Mouse (Mus musculus): ENCODE results near the gene Scn1a. TPM values are rescaled to one million over a fixed set of nuclear protein-coding genes. Genes with fewer than 3 reads are reported as not detected.

Scn1a gene
- 10 to 100 TPM; 57.0 to 60.6 TPM for total RNA-seq (2021)

GRCm38 (mm10) chr2:66440711-66441110 is at the start of gene Scn1a:
Scn1a (minus strand) TSS chr2:66440840.
- no peak for DNase-seq (ENCODE audit: extremely low spot score in 1 of 2, low spot score in 1 of 2)

DNA sequence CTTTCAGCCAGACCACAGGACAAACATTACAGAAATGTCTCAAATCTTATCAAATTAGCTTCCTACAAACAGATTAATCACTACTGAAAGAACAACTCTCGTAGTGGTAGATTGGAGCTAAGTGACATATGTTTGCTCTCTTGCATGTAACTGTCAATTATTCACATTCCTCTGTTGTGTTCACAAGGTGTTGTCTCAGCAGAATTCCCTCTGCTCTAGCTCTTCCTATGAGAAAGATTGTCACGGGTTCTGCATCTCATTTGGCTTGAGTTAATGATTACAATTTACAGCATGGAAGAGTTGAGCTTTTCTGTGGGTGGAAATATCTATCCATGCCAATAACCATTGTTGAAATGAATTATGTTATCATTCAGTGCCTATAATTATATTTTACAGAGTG is 37.8 kb upstream of the Scn1a start:
- no peak for DNase-seq (ENCODE audit: extremely low spot score in 1 of 2, low spot score in 1 of 2)

- DNase-seq (ENCODE audit: extremely low spot score in 1 of 2, low spot score in 1 of 2) = peak in 1 of 2 experiments; percentile 17
These were observed 32.7 kb upstream of the Scn1a start for GRCm38 (mm10) chr2:66473181-66473822.

- DNase-seq (ENCODE audit: extremely low spot score in 1 of 2, low spot score in 1 of 2) = no peak
These were observed 24.8 kb upstream of the Scn1a start for GRCm38 (mm10) chr2:66465484-66465883.

DNA sequence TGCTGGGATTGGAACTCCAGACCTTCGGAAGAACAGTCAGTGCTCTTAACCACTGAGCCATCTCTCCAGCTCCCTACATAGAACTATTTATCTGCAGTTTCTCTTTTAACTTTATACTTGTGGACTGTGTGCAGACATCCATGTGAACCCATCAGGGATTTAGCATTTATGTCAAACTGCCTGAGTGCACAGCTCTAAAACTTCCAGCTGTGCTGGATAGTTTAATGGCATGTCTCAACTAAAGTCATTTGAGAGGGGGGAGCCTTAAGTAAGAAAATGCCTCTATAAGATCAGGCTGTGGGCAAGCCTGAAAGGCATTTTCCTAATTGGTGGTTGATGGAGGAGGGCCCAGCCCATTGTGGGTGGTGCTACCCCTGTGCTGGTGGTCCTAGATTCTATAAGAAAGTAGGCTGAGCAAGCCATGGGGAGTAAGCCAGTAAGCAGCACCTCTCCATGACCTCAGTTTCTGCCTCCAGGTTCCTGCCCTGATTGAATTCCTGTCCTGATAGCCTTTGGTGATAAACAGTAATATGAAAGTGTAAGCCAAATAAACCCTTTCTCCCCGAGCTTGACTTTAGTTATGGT is 24.3 kb upstream of the Scn1a start:
- no peak for DNase-seq (ENCODE audit: extremely low spot score in 1 of 2, low spot score in 1 of 2)

GRCm38 (mm10) chr2:66463916-66464315 is 23.3 kb upstream of the Scn1a start:
- DNase-seq (ENCODE audit: extremely low spot score in 1 of 2, low spot score in 1 of 2) = no peak

DNA sequence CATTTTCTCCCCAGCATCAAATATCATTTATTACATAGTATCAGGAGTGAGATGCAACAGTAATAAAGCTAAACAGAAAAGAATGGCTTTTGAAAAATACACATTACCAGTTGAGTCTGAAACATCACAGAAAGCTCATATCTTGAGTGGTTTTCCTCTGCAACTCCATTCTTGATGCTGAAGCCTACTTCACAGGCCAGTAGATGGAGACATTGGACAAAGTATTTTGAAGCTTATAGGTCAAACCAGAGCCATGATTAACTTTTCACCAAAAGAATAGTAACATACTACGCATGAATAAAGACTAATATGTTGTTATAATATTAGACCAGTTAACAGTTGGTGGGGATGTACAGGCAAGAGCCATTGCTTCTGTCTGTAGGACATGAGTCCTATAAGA is 21.8 kb upstream of the Scn1a start:
- DNase-seq (ENCODE audit: extremely low spot score in 1 of 2, low spot score in 1 of 2) = no peak

DNA sequence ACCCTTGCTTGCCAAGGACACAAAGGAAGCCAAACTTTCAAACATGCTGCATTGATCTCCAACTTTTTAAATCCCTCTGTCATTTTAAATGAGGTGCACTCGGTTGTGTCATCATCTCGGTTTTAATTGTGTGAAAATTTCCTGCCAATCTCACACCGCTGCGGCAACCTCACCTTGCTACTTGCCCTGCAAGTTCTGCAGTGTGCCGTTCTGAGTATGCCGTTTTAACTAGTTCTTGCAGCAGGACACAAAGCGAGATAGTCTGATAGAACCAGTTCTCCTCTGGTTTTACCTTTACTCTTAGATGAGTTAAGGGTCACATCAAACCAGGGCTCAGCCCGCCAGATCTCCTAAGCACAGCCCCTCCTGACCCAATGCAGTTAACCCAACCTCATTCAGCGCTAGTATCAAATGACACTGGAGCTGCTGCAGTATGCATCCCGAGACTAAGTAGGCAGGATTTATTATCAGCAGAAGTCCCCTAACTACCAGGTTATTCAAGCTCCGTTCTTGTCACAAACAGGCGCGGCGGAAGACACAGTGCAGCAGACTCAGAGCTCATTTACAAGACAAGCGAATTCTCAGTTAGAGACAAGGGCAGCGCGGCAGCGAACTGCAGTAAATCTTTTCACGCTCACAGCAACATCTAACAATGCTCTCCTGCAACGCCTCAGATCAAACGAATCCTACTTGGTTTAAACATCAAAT is 722 bp downstream of the Scn1a start:
- peak in 1 of 2 experiments; percentile 16 for DNase-seq (ENCODE audit: extremely low spot score in 1 of 2, low spot score in 1 of 2)

- DNase-seq (ENCODE audit: extremely low spot score in 1 of 2, low spot score in 1 of 2) = no peak
These were observed 4.4 kb downstream of the Scn1a start for GRCm38 (mm10) chr2:66436286-66436685.

- peak; percentile 36 to 37 for DNase-seq (ENCODE audit: extremely low spot score in 1 of 2, low spot score in 1 of 2)
These were observed 30.8 kb downstream of the Scn1a start for GRCm38 (mm10) chr2:66409740-66410290.

GRCm38 (mm10) chr2:66408899-66409739 is 31.5 kb downstream of the Scn1a start:
- DNase-seq (ENCODE audit: extremely low spot score in 1 of 2, low spot score in 1 of 2) = peak; percentile 33 to 41

DNA sequence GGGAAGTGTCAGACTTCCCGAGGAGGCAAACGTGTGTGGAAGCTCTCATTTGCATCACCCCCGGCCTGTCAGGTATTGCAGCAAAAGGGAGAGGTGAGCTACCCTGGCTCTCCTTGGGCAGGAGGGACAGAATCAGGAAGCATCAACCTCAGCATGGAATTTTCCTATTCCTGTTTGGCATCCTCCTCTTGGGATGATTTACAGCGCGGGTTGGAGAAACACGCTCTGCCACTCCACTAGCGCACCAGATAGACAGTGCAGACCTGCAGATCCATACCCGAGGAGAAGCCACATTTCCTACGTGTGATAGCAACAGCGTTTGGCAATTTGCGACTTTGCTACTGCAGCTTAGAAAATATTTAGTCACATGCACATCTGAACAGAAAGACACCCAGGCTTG is 32.2 kb downstream of the Scn1a start:
- peak in 1 of 2 experiments; percentile 14 for DNase-seq (ENCODE audit: extremely low spot score in 1 of 2, low spot score in 1 of 2)

GRCm38 (mm10) chr2:66392586-66392985 is 48.1 kb downstream of the Scn1a start:
- DNase-seq (ENCODE audit: extremely low spot score in 1 of 2, low spot score in 1 of 2) = no peak

GRCm38 (mm10) chr2:66367957-66368356 is 72.7 kb downstream of the Scn1a start:
- no peak for DNase-seq (ENCODE audit: extremely low spot score in 1 of 2, low spot score in 1 of 2)

DNA sequence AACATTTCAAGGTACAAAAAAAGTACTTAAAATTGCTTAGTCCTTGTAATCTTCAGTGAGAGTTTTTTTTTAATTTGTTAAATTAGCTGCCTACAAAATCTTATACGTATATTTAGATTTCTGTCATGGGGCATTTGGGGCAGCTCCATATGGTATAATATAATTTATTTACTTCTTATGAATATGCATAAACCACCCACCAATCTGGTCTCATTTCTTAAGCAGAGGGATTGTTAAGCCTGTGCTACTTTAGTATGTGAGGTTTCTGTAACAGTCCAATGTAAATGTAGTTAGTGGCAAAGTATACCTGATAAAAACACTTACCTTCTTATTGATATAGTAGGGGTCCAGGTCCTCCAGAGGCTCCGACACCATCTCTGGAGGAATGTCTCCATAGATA is 90.0 kb downstream of the Scn1a start:
- no peak for DNase-seq (ENCODE audit: extremely low spot score in 1 of 2, low spot score in 1 of 2)

DNA sequence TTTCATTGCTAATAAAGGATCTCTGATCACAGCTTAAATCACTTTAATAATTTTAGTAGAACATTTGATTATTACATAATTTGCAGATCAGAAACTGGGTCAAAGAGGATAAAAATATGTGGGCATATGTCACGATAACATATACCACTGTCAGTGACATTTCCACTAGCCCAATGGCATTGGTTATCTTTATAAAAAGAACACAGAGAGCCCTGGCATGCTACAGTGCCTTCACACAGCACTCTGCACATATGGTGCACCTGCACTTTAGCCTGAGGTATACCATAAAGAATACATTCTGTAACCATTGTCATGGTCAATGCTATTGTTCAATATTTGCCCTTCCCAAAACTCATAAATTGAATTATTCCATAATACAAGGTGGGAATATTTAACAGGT is 94.0 kb downstream of the Scn1a start:
- DNase-seq (ENCODE audit: extremely low spot score in 1 of 2, low spot score in 1 of 2) = no peak

DNA sequence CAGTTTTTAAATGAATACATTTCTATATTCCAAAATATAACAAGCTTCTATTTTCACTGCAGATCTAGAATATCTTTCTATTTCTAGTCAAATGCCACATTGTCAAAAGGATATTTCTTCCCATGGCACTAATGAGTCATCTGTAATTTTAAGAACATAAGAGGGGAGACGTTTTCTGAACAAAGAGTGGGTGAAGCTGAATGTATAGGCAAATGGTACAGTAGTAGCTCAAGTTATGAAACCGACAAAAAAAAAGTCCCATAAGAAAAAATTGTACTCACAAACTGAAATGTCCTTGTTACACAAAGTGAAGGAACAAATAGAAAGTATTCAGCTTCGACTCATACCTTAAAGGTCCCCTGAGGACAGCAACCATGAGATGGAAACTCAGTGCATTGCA is 94.5 kb downstream of the Scn1a start:
- no peak for DNase-seq (ENCODE audit: extremely low spot score in 1 of 2, low spot score in 1 of 2)

DNA sequence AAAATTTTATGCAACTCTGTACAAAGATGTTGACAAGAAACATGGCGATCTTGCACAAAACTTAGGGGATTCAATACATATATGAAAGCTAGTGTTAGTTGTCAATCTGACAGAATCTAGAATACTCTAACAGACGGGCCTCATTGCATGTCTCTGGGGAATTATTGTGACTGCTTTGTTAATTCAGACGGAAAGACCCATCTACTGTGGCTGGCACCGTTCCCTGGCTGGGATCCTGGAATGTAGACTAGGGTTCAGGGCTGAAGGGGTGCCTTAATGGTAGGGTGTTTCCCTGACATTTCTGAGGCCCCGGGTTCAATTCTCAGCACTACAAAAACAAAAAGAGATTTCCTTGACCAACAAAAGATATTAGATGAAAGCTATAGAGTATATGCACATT is 103.2 kb downstream of the Scn1a start:
- DNase-seq (ENCODE audit: extremely low spot score in 1 of 2, low spot score in 1 of 2) = no peak

DNA sequence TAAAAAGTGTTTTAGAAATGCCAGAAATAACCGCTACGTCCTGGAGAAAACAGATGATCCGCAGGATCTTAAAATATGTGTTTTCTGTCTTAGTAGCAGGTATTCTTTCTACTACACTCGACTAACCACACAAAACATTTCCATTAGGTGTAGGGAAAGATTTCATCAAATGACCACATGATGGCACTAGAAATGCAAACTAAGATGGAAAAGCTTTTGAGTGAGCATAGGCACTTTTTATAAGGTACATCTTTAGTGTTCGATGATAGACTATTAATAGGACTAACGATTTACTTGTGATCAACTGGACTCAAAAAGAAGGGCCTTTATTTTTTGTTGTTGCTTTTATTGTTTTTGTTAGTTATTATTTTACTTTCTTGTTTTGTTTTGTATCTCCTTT is 104.2 kb downstream of the Scn1a start:
- DNase-seq (ENCODE audit: extremely low spot score in 1 of 2, low spot score in 1 of 2) = no peak

DNA sequence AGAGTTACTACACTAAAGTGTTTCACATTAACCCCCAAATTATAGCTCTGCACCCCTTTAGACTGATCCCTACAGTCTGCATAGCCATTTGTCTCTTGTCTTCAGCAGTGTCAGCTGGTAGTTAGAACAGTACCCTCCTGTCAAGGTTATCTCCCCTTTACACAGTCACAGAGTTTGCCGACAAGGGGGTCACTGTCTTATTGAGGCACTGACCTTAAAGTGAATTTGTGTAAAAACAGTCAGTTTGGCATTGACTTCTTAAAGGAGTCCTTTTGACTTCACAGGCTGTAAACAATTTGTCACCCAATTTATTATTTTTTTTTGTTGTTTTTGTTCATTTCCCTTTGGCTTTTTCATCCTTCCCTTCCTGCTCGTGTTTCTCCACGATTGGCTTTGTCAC is 168.1 kb downstream of the Scn1a start:
- no peak for DNase-seq (ENCODE audit: extremely low spot score in 1 of 2, low spot score in 1 of 2)

All from layer of hippocampus, postnatal 25 days (tissue).